Mouse (Mus musculus) cerebellum, adult (tissue): ENCODE results near the gene Gm960.

ENCODE experiments used
- ATAC-seq: cut with Nextera tagmentation; 2 replicates; pipeline ENCODE4 v1.9.2; 2017; ENCODE audit warnings: mild to moderate bottlenecking, moderate library complexity, mixed read lengths; ENCODE audit not compliant: insufficient number of reproducible peaks, low FRiP score, low TSS enrichment

The Gm960 gene

DNA sequence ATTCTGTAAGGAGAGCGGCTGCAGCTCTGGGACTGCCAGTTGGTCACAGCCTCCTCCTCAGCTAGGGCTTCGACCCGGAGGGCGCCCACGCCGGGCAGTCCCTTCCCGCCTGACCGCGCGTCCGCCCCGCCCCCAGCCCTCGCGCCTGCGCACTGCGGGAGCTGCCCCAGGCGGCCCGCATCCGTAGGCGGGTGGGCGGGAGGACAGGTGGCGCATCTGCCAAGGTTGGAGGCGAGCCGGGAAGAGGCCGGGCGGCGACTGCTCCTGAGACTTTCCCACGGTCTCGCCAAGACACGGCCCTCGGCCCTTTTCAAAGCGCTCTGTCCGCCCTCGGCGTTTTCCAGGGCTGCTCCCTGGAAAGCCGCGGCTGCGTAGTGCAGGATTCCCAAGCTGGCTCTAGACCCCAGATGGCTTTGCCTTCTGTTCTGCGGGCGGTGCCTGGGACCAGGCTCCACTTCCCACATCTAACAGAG, at the start of gene Gm960:
Gm960 (minus strand) TSS at position 464 of the 473 bp plus-strand sequence.
- peak; percentile 85 for ATAC-seq

DNA sequence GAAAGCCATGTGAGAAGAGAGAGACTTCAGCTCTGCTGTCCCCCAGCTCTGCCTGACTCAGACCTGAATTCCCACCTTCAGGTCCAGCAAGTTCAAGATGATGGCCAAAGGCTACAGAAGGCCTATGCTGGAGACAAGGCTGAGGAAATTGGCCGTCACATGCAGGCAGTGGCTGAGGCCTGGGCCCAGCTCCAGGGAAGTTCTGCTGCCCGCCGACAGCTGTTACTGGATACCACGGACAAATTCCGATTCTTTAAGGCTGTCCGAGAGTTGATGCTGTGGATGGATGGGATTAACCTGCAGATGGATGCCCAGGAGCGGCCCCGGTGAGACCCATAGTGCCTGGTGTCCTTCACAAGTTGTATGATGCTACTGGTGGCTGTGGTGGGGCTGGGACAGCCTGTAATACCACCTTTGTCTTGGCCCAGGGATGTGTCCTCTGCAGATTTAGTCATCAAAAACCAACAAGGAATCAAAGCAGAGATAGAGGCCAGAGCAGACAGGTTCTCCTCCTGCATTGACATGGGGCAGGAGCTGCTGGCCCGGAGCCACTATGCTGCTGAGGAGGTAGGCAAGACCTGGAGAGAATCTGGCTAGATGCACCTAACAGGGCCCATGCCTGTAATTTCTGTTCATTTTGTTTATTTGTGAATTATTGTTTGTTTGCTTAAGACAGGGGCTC, 49.3 kb upstream of the Gm960 start:
- ATAC-seq, result no peak

DNA sequence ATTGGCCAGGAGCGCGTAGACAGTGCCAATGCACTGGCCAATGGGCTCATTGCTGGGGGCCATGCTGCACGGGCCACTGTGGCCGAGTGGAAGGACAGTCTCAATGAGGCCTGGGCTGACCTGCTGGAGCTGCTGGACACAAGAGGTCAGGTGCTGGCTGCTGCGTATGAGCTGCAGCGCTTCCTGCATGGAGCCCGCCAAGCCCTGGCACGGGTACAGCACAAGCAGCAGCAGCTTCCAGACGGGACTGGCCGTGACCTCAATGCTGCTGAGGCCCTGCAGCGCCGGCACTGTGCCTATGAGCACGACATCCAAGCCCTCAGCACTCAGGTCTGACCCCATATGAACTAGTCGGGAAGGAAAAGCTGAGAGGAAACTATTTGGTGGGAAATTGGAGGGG, 48.1 kb upstream of the Gm960 start:
- ATAC-seq, result peak; percentile 59; the same call in 1 of the 2 replicates

DNA sequence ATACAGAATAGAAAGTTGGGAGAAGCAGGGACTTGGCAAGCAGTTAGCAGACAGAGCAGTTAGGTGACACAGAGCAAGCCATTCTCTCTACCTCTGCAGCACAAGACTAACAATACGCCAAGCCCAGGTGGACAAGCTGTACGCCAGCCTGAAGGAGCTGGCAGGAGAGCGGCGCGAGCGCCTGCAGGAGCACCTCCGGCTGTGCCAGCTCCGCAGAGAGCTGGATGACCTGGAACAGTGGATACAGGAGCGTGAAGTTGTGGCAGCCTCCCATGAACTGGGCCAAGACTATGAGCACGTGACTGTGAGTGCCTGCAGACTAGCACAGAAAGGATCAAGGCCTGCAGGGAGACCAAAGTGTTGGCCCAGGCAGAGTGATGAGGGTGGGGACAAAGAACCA, 47.2 kb upstream of the Gm960 start:
- ATAC-seq, result peak; percentile 43; the same call in 1 of the 2 replicates

DNA sequence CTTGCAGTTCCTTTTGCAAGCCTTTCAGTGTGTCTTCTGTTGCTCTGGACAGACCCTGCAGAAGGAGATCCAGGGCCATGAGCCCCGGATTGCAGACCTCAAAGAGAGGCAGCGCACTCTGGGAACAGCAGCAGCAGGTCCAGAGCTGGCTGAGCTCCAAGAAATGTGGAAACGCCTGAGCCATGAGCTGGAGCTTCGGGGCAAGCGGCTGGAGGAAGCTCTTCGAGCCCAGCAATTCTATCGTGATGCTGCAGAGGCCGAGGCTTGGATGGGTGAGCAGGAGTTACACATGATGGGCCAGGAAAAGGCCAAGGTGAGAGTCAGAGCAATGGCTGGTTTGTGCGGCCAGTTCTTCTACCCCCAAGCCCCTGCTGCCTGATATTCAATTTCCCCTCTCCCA, 46.6 kb upstream of the Gm960 start:
- no peak for ATAC-seq

DNA sequence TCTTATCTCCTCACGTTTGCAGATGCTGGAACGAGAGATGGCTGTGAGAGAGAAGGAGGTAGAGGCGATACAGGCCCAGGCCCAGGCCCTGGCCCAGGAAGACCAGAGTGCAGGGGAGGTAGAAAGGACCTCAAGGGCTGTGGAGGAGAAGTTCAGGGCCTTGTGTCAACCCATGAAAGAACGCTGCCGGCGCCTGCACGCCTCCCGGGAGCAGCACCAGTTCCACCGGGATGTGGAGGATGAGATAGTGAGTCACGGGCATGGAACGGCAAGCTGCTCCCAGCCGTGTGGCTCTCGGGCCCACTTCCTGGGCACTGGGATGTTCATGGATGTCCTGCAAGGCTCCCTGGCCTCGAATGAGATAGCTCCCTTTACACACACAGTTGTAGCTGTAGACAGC, 45.6 kb upstream of the Gm960 start:
- ATAC-seq, result no peak

DNA sequence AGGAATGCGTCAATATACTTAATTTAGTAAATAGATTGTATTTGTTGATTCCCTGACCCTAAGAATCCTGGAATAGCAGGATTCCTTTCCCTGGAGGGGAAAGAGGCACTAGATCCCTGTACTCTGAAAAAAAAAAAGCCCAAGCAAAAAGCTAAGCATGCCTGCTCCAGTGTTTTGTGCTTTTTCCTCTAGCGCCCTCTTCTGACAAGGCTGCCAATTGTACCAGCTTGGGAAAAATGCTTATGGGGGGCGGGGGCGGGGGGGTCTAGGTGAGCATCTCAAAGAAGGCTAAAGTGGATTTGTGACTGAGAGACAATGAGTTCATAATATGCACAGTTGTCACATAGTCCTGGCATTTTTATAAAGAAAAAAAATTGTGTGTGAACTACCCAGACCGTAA, 45.1 kb upstream of the Gm960 start:
- ATAC-seq, result no peak

DNA sequence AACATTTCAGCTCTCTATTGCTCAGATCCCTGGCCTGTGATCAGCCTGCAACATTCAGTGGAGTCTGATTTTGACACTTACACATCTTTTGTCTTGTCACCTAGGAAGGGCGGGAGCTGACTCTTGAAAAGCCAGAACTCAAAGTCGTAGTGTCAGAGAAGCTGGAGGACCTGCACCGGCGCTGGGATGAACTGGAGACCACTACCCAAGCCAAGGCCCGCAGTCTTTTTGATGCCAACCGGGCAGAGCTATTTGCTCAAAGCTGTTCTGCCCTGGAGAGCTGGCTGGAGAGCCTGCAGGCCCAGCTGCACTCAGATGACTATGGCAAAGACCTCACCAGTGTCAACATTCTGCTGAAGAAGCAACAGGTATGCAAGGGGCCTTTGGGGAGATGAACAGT, 43.8 kb upstream of the Gm960 start:
- ATAC-seq, result no peak

DNA sequence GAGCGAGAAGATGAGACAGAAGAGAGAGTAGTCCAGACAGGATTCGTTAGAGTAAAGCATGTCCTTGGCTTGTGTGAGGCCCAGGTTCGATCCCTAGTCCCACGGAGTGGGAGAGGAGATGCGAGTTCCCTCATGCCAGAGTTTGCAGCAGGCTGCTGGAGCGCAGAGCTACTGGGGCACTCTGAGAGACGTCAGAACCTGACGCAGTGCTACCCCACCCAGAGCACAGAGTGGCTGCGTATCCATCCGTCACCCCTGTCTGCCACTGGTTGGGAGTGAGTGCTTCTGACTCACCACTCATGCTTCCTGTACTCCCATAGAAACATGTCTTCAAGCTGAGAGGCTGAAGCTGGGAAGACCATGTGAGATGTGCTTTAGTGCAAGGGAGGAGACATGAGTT, 43.0 kb upstream of the Gm960 start:
- no peak for ATAC-seq

DNA sequence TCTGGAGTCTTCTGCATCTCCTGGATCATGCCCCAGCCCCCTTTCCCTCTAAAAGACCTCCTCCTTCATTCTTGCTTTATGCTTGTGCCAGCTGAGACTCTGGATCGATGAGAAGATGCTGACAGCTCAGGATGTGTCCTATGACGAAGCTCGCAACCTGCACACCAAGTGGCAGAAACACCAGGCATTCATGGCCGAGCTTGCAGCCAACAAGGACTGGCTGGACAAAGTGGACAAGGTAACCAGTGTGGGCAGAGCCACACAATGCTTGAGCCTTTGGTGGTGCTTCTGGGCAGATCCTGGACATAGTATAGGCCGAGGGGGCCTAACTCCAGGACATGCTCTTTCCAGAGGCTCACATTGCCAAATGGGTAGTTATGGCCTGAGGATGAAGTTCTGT, 41.3 kb upstream of the Gm960 start:
- ATAC-seq, result no peak

DNA sequence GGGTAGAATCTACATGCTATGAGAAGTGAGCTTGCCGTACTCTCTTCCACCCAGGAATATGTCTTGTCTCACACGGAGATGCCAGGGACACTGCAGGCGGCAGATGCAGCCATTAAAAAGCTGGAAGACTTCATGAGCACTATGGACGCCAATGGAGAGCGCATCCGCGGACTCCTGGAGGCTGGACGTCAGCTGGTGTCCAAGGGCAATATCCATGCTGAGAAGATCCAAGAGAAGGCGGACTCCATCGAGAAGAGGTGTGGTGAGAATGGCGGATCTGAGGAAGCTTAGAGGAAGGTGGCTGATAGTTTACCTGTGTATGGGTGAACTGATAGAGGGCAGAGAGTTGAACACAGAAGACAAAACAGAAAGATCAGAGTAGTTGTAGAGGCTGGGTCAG, 40.6 kb upstream of the Gm960 start:
- ATAC-seq, result no peak

DNA sequence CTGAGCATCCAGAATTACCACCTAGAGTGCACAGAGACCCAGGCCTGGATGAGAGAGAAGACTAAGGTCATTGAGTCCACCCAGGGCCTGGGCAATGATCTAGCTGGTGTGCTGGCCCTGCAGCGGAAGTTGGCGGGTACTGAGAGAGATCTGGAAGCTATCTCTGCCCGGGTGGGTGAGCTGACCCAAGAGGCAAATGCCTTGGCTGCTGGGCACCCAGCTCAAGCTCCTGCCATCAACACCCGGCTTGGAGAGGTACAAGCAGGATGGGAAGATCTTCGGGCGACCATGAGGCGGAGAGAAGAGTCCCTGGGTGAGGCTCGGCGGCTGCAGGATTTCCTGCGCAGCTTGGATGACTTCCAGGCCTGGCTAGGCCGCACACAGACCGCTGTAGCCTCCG, 39.4 kb upstream of the Gm960 start:
- ATAC-seq, result no peak

DNA sequence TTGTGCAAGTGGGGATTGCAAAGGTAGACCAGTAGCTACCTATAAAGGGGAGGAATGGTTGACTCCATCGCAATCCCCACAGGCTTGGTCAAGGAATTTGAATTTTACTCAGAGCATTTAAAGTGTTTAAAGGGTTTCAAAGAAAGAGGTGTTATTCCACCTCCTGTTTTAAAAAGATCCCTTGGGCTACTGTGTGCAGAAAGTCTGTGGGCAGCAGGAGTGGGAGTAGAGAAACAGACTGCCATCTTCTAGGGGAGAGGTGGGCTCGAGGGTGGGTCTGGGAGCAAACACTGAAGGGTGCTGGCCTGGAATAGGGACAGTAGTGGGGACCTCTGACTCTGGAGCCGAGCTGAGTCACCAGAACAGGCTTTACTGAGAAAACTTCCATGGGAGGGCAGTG, 34.6 kb upstream of the Gm960 start:
- no peak for ATAC-seq

DNA sequence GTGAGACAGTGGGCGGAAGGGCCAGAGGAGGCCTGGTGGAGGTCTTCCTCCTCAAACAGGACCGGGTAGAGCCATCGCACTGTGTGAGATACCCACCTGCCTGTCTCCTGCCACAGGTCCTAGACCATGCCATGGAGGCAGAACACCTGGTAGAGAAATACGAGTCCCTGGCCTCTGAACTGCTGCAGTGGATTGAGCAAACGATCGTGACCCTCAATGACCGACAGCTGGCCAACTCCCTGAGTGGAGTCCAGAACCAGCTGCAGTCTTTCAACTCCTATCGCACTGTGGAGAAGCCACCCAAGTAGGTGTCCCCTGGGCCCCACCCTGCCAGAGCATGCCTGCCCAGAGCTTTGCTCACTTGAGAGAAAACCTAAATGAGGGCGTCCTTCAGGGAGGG, 30.7 kb upstream of the Gm960 start:
- no peak for ATAC-seq

DNA sequence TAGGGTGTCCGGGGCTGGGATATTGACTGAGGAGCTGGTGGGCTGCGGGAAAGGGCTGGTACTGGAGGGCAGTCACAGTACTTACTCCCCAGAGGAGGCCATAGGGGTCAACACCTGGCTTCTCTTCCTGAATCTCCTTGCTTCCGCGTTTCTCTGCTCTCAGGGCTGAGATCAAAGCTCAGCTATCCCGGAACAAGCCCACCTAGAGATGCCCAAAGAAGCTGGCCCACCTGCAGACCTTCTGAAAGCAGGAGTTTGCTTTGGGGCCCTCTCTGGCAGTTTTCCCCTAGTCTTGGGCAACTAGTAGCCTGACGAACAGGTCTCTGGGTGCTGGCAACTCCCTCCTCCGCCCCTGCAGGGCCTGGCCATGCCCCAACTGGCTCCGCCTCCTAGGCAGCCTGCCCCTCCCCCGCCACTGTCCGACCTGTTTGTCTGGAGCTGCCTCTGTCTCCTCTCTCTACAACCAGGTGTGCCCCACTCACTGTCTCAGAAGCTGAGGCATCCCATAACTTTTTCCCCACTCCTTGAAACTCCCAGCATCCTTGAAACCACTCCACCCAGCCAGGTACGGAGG, 22.3 kb upstream of the Gm960 start:
- no peak for ATAC-seq

DNA sequence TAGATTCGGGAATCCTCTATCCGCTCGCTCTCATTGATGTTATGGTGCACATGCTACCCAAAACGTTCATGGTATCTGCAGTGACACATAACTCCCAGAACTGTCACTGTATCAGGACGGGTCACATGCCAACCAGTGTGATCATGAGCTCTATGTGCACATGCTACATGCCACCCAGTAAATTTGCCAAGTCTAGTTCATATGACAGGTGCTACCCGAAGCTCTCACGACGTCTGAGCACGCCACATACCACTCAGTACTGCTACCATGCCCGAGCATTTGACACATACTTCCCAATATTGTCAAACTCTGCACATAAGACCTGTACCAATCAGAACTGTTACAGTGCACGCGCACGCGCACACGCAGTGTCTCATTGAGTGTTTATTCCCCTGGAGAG, 21.6 kb upstream of the Gm960 start:
- no peak for ATAC-seq

DNA sequence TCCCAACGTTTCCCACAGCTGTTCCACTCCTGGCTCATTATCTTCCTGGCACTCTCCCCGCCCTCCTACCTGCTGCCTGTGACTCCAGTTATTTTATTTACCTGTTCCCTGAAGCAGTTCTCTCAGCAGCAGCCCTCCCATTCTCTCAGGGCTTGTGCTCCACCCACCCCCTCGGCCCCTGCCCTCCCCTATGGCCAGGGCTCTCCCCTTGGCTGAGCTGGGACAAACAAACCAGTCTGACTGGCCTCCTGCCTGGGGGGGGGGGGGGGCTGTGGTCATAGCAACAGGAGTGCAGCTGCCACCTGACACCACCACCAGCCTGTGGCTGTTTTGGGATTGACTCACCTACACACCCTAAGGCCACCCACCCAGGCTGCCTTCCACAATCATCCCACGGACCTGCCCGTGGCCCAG, 20.9 kb upstream of the Gm960 start:
- ATAC-seq, result no peak

DNA sequence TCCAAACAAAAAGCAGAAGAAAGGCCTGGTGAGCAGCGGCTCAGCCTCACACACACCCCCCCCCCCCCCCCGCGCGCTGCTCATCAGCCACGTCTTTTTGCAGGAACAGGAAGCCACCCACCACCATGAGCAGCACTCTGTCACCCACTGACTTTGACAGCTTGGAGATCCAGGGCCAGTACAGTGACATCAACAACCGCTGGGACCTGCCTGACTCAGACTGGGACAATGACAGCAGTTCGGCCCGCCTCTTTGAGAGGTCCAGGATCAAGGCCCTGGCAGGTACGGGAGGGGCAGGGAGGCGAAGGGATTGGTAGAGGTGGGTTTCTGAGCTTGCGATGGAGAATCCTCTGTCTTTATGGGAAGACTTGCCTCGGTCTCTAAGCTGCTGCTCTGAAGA, 20.2 kb upstream of the Gm960 start:
- ATAC-seq, result no peak

DNA sequence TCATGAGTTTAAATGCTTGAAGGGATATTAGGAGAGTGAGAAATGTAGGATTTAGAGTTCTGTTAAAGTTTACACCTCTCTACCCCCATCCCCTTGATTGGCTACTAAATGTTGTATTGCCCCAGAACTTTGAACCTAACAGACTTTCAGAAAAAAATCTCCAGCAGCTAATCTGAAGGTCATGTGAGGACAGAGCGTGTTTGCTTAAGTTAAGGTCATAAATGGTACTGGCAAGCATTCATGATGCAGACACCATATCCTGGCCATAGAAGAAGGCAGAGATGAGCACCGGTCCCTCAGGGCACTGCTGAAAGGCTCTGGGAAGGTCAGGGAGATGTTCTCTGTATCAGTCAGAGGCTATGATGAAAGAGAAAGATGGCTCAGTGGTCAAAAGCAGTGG, 18.8 kb upstream of the Gm960 start:
- ATAC-seq, result no peak

DNA sequence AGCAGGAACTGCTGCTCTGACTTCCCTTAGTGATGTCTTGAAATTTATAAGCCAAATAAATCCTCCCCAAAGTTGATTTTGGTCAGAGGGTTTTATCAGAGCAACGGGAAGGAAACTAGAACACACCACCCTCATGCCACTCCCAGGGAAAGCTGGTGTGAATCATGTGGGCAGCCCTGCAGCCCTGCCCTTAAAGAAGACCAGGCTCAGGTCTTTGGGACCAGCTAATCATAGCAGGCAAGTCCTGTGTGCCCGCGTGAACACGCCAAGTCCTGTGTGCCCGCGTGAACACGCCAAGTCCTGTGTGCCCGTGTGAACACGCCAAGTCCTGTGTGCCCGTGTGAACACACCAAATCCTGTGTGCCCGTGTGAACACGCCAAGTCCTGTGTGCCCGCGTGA, 18.3 kb upstream of the Gm960 start:
- no peak for ATAC-seq

DNA sequence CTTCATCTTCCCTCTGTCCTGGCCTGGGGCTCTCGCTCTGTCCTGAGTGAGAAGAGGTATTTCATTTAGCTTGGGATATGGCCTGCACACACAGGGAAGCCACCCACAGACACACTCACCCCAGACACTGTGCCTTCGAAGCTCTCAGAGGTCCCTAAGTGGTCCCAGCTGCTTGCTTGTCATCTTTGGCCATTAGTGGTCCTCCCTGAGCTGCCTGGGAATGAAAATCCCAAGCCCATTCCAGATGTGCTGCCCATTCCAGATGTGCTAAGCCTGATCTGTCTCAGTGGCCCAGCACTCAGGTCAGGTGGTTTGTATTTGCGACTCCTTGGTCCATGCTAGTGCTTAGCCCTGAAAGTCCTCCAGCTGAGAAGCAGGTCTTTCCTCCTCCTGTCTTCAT, 15.4 kb upstream of the Gm960 start:
- no peak for ATAC-seq

DNA sequence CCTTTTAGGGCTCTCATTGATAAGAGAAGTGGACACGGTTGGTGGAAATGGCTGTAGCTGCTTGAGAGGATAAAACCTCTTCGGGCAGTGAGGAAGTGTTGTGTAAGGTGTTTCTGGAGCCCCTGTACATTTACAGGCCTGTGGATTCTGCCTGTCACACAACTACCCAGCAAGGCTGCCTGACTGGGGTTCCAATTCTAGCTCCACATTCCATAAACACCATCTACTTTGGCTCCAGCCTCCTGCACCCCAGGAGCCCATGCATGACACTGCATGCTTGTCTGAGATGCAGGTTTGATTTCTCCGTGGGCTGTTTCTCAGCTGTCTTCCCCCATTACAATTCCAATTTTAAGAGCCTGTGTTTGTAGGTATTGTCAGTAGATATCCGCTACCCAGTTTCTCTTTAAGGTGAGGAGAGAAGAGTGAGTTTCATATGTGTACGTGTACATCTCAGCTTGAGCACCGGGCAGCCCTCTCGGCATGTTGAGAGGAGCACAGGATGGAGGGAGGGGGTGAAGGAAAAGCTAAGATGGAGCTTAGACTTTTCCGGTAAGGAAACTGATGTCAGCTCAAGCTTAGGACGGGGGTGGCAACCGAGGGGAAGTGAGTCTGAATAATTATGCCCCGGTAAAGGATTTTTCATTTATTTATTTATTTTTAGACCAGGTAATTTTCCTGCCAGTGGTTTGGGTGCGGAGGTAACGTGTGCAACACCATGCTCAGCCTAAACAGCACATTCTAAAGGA, 14.5 kb upstream of the Gm960 start:
- peak; percentile 42; the same call in 1 of the 2 replicates for ATAC-seq
